In the genomic region with DNA sequence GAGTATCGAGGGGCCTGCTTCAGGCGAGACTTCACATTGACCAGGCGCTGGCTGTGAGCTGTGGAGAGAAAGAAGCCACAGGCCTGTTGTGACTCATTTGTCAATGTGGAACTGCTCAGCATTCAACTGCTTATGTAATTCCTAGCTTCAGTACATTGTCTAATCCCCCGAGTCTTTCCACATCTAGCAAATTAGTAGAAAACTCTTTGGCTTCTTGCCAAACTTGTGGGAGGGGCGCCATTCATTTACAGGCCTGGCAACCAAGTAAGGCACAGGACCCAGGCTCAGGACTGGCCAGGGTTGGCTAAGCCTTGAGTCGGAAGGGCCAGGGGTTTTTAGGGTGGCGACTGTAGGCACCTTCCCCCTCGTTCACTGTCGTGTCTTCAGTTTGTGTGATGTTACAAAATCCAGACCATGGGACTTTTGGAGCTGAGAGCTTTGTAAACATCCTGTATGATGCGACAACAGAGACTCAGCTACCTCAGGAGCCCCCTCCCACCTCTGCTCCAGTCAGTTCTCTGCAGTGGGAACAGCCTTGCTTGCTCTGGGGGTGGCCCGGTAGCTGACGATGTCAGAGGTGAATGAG, we compare ENCODE assay signal across 8 mouse cellular contexts.
A peak's percentile ranks its signal among the peaks of the same experiment; 100 is the strongest.
DNase-seq lines count a peak whose midpoint lies in the region; ATAC-seq and TF ChIP-seq lines count a peak whose summit lies in the region.

No protein-coding gene starts in this region.

- H3K36me3 ChIP-seq in midbrain, embryonic 13.5 days: peaks cover 81% of the 10 kb centered on the region
- H3K36me3 ChIP-seq in midbrain, embryonic 10.5 days: peaks cover 94% of the 10 kb centered on the region
- peaks cover 21% of the 10 kb centered on the region for H3K36me3 ChIP-seq in midbrain, postnatal 0 days (ENCODE audit: insufficient read depth, low read length)
- no peaks in the 10 kb centered on the region for H3K36me3 ChIP-seq in kidney, adult 2 months (ENCODE audit: control insufficient read depth, insufficient read depth, low read length)

- peak overlapping the region; percentile 73 for H3K27ac ChIP-seq in midbrain, embryonic 13.5 days
- H3K27ac ChIP-seq in midbrain, embryonic 10.5 days (replicated peaks): no peak overlapping the region
- H3K27ac ChIP-seq in midbrain, postnatal 0 days (ENCODE audit: low read depth, low read length): no peak overlapping the region
- no peak overlapping the region for H3K27ac ChIP-seq in kidney, adult 2 months (ENCODE audit: insufficient read depth, low read depth, low read length)

- no peaks in the 10 kb centered on the region for H3K27me3 ChIP-seq in midbrain, embryonic 13.5 days
- no peaks in the 10 kb centered on the region for H3K27me3 ChIP-seq in midbrain, embryonic 10.5 days (ENCODE audit: low read depth, poor library complexity, severe bottlenecking)
- no peaks in the 10 kb centered on the region for H3K27me3 ChIP-seq in midbrain, postnatal 0 days (ENCODE audit: insufficient read depth, low read length)
- H3K27me3 ChIP-seq in kidney, adult 2 months (replicated peaks; ENCODE audit: control insufficient read depth, insufficient read depth, low read length): no peaks in the 10 kb centered on the region

- H3K4me1 ChIP-seq in midbrain, embryonic 13.5 days (replicated peaks): peaks cover 12% of the 10 kb centered on the region
- no peaks in the 10 kb centered on the region for H3K4me1 ChIP-seq in midbrain, embryonic 10.5 days
- no peaks in the 10 kb centered on the region for H3K4me1 ChIP-seq in midbrain, postnatal 0 days (ENCODE audit: insufficient read depth, low read length)
- H3K4me1 ChIP-seq in kidney, adult 2 months (ENCODE audit: control insufficient read depth, insufficient read depth, low read length): no peaks in the 10 kb centered on the region

- peak; percentile 67 for ATAC-seq in midbrain, embryonic 13.5 days
- peak; percentile 75 for ATAC-seq in granulocyte monocyte progenitor cell, adult 5-6 weeks (replicated peaks; ENCODE audit: poor library complexity, severe bottlenecking)
- peak; percentile 44; the same call in 1 of the 2 replicates for ATAC-seq in midbrain, postnatal 0 days (ENCODE audit: low FRiP score)

- no peak for TF ChIP-seq POLR2A in kidney, adult 2 months (IDR thresholded peaks at IDR 0.05; ENCODE audit: low read depth, low read length)

- DNase-seq in midbrain, embryonic 10.5 days (ENCODE audit: low spot score): no peak
- DNase-seq in brain, adult 2 months (ENCODE audit: low read depth, low spot score): peak; percentile 85
- peak; percentile 57 to 82 for DNase-seq in layer of hippocampus, postnatal 14 days (ENCODE audit: low spot score in 2 of 2)
- peak; percentile 83 for DNase-seq in midbrain, postnatal 0 days (ENCODE audit: low spot score)
- DNase-seq in cerebellum, adult 11 months: no peak
- no peak for DNase-seq in kidney, adult 2 months

- no peak for TF ChIP-seq CTCF in midbrain, postnatal 0 days (IDR thresholded peaks at IDR 0.05)
- TF ChIP-seq CTCF in kidney, adult 2 months (conservative IDR thresholded peaks at IDR 0.05; ENCODE audit: insufficient read depth, insufficient read length, low read depth, low read length): no peak

- 66% methylated on average over 12 of the region's 12 CpGs for WGBS in midbrain, embryonic 13.5 days
- WGBS in midbrain, embryonic 10.5 days: 92% methylated on average over 12 of the region's 12 CpGs
- 54% methylated on average over 12 of the region's 12 CpGs for WGBS in midbrain, postnatal 0 days
- 82% methylated on average over 12 of the region's 12 CpGs for WGBS in kidney, adult 2 months

- no peak overlapping the region for H3K9ac ChIP-seq in midbrain, embryonic 13.5 days (replicated peaks)
- H3K9ac ChIP-seq in midbrain, postnatal 0 days (replicated peaks; ENCODE audit: low read length, poor library complexity, severe bottlenecking): no peak overlapping the region

- no peak overlapping the region for H3K4me3 ChIP-seq in midbrain, embryonic 13.5 days (replicated peaks)
- no peak overlapping the region for H3K4me3 ChIP-seq in midbrain, embryonic 10.5 days
- no peak overlapping the region for H3K4me3 ChIP-seq in midbrain, postnatal 0 days (ENCODE audit: low read depth, low read length)
- no peak overlapping the region for H3K4me3 ChIP-seq in kidney, adult 2 months (ENCODE audit: insufficient read depth, low read depth, low read length)

- H3K4me2 ChIP-seq in midbrain, embryonic 13.5 days (replicated peaks): no peak overlapping the region
- H3K4me2 ChIP-seq in midbrain, postnatal 0 days (ENCODE audit: low read depth, low read length, poor library complexity, severe bottlenecking): no peak overlapping the region

- H3K9me3 ChIP-seq in midbrain, embryonic 13.5 days: no peaks in the 10 kb centered on the region
- no peaks in the 10 kb centered on the region for H3K9me3 ChIP-seq in midbrain, embryonic 10.5 days (replicated peaks)
- no peaks in the 10 kb centered on the region for H3K9me3 ChIP-seq in midbrain, postnatal 0 days (ENCODE audit: low read length)

Comparison
In these comparisons a context has a peak if more than half of its experiments do, and no peak if none do; other contexts are left out.
1. DNase-seq: peak in brain, adult 2 months (single experiment), layer of hippocampus, postnatal 14 days (2 of 2) and midbrain, postnatal 0 days (single experiment); none in midbrain, embryonic 10.5 days (single experiment), cerebellum, adult 11 months (single experiment) and kidney, adult 2 months (single experiment).
2. Peak in every context shown above with its lines, with median percentiles within 50 percentile points of each other: ATAC-seq.